Mouse (Mus musculus): ENCODE measurements around the gene Mex3d. TPM values are rescaled to one million over a fixed set of nuclear protein-coding genes. Genes with fewer than 3 reads are reported as not detected.

Mex3d gene
- polyA plus RNA-seq, 1 experiment from 2014 or later = 4.1 TPM

Other genes with a start within 250 kb of the Mex3d start
- gene Atp5d, start 249.0 kb downstream of the Mex3d start, polyA plus RNA-seq (2018) = 68.4 to 213 TPM (median 169 TPM) in 3 replicates
- 1.9 to 3.0 TPM (median 2.4 TPM) in 3 replicates for gene Cbarp, start 246.8 kb downstream of the Mex3d start, polyA plus RNA-seq (2018)
- gene Midn, start 239.4 kb downstream of the Mex3d start, polyA plus RNA-seq (2018) = 16.3 to 36.3 TPM (median 20.3 TPM) in 3 replicates
- gene Cirbp, start 221.7 kb downstream of the Mex3d start, polyA plus RNA-seq (2018) = 17.6 to 31.0 TPM (median 19.0 TPM) in 3 replicates
- 4.4 to 19.3 TPM (median 13.3 TPM) in 3 replicates for gene 1600002K03Rik, start 214.7 kb downstream of the Mex3d start, polyA plus RNA-seq (2018)
- gene Efna2, start 208.2 kb downstream of the Mex3d start, polyA plus RNA-seq (2018) = 0.11 to 0.29 TPM (median 0.26 TPM) in 3 replicates
- gene Mum1, start 161.2 kb downstream of the Mex3d start, polyA plus RNA-seq (2018) = 5.1 to 14.8 TPM (median 7.6 TPM) in 3 replicates
- gene Ndufs7, start 138.5 kb downstream of the Mex3d start, polyA plus RNA-seq (2018) = 31.2 to 113 TPM (median 79.8 TPM) in 3 replicates
- gene Gamt, start 126.6 kb downstream of the Mex3d start, polyA plus RNA-seq (2018) = 8.2 to 24.0 TPM (median 13.8 TPM) in 3 replicates
- 75.1 to 96.3 TPM (median 76.2 TPM) in 3 replicates for gene Dazap1, start 126.2 kb downstream of the Mex3d start, polyA plus RNA-seq (2018)
- gene Rps15, start 95.2 kb downstream of the Mex3d start, polyA plus RNA-seq (2018) = 1,044 to 2,135 TPM (median 1,962 TPM) in 3 replicates
- gene Apc2, start 91.7 kb downstream of the Mex3d start, polyA plus RNA-seq (2018) = 0.03 to 0.13 TPM (median 0.06 TPM) in 3 replicates
- 20.5 to 43.3 TPM (median 41.4 TPM) in 3 replicates for gene 2310011J03Rik, start 67.1 kb downstream of the Mex3d start, polyA plus RNA-seq (2018)
- gene Pcsk4, start 58.2 kb downstream of the Mex3d start, polyA plus RNA-seq (2018) = 0.36 to 0.99 TPM (median 0.64 TPM) in 3 replicates
- gene Reep6, start 57.7 kb downstream of the Mex3d start, polyA plus RNA-seq (2018) = 0.14 to 0.42 TPM (median 0.14 TPM) in 3 replicates
- gene Adamtsl5, start 39.2 kb downstream of the Mex3d start, polyA plus RNA-seq (2018) = 4.7 to 10.2 TPM (median 8.1 TPM) in 3 replicates
- gene Plk5, start 31.2 kb downstream of the Mex3d start, polyA plus RNA-seq (2018) = not detected in 3 replicates
- 64.4 to 92.6 TPM (median 64.4 TPM) in 3 replicates for gene Mbd3, start 11.9 kb upstream of the Mex3d start, polyA plus RNA-seq (2018)
- 150 to 306 TPM (median 241 TPM) in 3 replicates for gene Uqcr11, start 19.2 kb upstream of the Mex3d start, polyA plus RNA-seq (2018)
- 9.2 to 21.5 TPM (median 17.0 TPM) in 3 replicates for gene Tcf3, start 46.0 kb upstream of the Mex3d start, polyA plus RNA-seq (2018)
- gene Onecut3, start 107.2 kb upstream of the Mex3d start, polyA plus RNA-seq (2018) = not detected in 3 replicates
- 0.05 TPM in 1 of 3 replicates, not detected in the others for gene Atp8b3, start 151.5 kb upstream of the Mex3d start, polyA plus RNA-seq (2018)
- gene Rexo1, start 173.9 kb upstream of the Mex3d start, polyA plus RNA-seq (2018) = 14.2 to 19.1 TPM (median 18.5 TPM) in 3 replicates
- 3.4 to 12.6 TPM (median 6.0 TPM) in 3 replicates for gene Klf16, start 189.7 kb upstream of the Mex3d start, polyA plus RNA-seq (2018)
- gene Abhd17a, start 202.7 kb upstream of the Mex3d start, polyA plus RNA-seq (2018) = 11.7 to 58.2 TPM (median 51.7 TPM) in 3 replicates
- 34.4 to 66.1 TPM (median 53.0 TPM) in 3 replicates for gene Scamp4, start 215.2 kb upstream of the Mex3d start, polyA plus RNA-seq (2018)
- 0.60 to 3.8 TPM (median 2.4 TPM) in 3 replicates for gene Adat3, start 215.2 kb upstream of the Mex3d start, polyA plus RNA-seq (2018)
- 0.44 to 1.1 TPM in 2 of 3 replicates, not detected in the other for gene Gm49322, start 218.4 kb upstream of the Mex3d start, polyA plus RNA-seq (2018)
- gene Csnk1g2, start 235.2 kb upstream of the Mex3d start, polyA plus RNA-seq (2018) = 66.6 to 78.0 TPM (median 74.8 TPM) in 3 replicates